Mouse (Mus musculus) neural tube, embryonic 15.5 days (tissue): ENCODE results near the gene Dtx3. TPM values are rescaled to one million over a fixed set of nuclear protein-coding genes. Genes with fewer than 3 reads are reported as not detected.

Experiments
- ATAC-seq: fragments of 200-750 bp; cut with Nextera tagmentation; 2 replicates; pipeline ENCODE4 v1.8.0; 2017; ENCODE audit warnings: mild to moderate bottlenecking, moderate TSS enrichment, moderate library complexity; ENCODE audit not compliant: low FRiP score
- H3K27ac ChIP-seq: fragments of 300-500 bp; sonication (generic); replicated peaks from 2 replicates; pipeline ENCODE4 v1.5.1; 2015; ENCODE audit warnings: mild to moderate bottlenecking, inconsistent platforms
- H3K27me3 ChIP-seq: fragments of 300-500 bp; sonication (generic); replicated peaks from 2 replicates; pipeline ENCODE4 v1.6.1; 2015; ENCODE audit warnings: inconsistent platforms
- H3K36me3 ChIP-seq: fragments of 300-500 bp; sonication (generic); 2 replicates; pipeline ENCODE4 v1.6.1; 2015; ENCODE audit warnings: inconsistent platforms
- H3K4me1 ChIP-seq: fragments of 300-500 bp; sonication (generic); 2 replicates; pipeline ENCODE4 v1.6.1; 2015; ENCODE audit warnings: inconsistent platforms
- H3K4me2 ChIP-seq: fragments of 300-500 bp; sonication (generic); 2 replicates; pipeline ENCODE4 v1.6.1; 2015; ENCODE audit warnings: inconsistent platforms, mild to moderate bottlenecking, moderate library complexity
- H3K4me3 ChIP-seq: fragments of 300-500 bp; sonication (generic); replicated peaks from 2 replicates; pipeline ENCODE4 v1.5.1; 2015; ENCODE audit warnings: mild to moderate bottlenecking, inconsistent platforms
- H3K9ac ChIP-seq: fragments of 300-500 bp; sonication (generic); replicated peaks from 2 replicates; pipeline ENCODE4 v1.6.1; 2015; ENCODE audit warnings: mild to moderate bottlenecking, inconsistent platforms
- H3K9me3 ChIP-seq: fragments of 300-500 bp; sonication (generic); replicated peaks from 2 replicates; pipeline ENCODE4 v1.6.1; 2016; ENCODE audit warnings: inconsistent platforms
- WGBS: fragments of 180-500 bp; shearing (Covaris S2); methylation state at CpG from one replicate; pipeline ENCODE4 v1.1.7; 2015; ENCODE audit warnings: mixed read lengths; 5-methylcytosine and 5-hydroxymethylcytosine counted together
- polyA plus RNA-seq: library from polyadenylated mRNA; unstranded; fragments of >200 nt; fragmentation: Nextera tagmentation; extraction: Ambion mirVana; gene quantifications from 2 replicates; pipeline ENCODE4 v1.2.1, GENCODE M21; 2015

Gene Dtx3
- polyA plus RNA-seq, result 211 and 245 TPM in 2 replicates

- ATAC-seq, result peak; percentile 73
- WGBS, result under 1% methylated on average over 28 of the region's 47 CpGs
Observed at GRCm38 (mm10) chr10:127195328-127196129, at the start of gene Dtx3. Dtx3 (minus strand) TSS chr10:127195728.

GRCm38 (mm10) chr10:127238241-127238824 lies 42.8 kb upstream of the Dtx3 start:
- Histone ChIP-seq H3K9me3 (no peaks in the 10 kb centered on the region), H3K36me3 (peaks cover 82% of the 10 kb centered on the region), H3K4me1 (no peaks in the 10 kb centered on the region), H3K4me2 (no peak overlapping the region), H3K27ac (no peak overlapping the region), H3K27me3 (no peaks in the 10 kb centered on the region), H3K4me3 (no peak overlapping the region), H3K9ac (no peak overlapping the region)
- 66% methylated on average over 18 of the region's 18 CpGs for WGBS
- no peak for ATAC-seq

More at GRCm38 (mm10) chr10:127195328-127196129, at the start of gene Dtx3:
- Histone ChIP-seq H3K36me3 (peaks cover 51% of the 10 kb centered on the region), H3K9me3 (no peaks in the 10 kb centered on the region), H3K9ac (peak within 1 kb of the TSS; percentile 95), H3K4me2 (peak within 1 kb of the TSS; percentile 94), H3K27ac (peak within 1 kb of the TSS; percentile 93), H3K4me3 (peak within 1 kb of the TSS; percentile 94), H3K4me1 (peaks cover 46% of the 10 kb centered on the region), H3K27me3 (no peaks in the 10 kb centered on the region)

DNA sequence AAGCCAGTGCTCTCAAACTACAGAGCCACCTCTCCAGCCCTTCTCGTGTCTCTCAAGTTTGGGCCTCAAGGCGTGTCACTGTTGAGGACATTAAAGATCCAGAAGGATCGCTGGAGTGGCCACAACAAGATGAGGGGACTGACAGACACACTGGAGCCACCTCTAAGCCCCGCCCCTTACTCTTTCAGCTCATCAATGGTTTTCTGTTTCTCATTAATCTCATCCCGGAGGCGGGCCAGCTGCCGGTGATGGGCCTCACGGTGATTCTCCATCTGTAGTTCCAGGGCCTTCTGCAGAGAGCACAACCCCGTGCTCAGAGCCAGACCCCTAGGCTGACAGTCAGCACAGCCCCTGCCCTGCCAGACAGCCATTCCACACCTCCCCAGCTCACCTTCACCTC lies 41.0 kb upstream of the Dtx3 start:
- H3K9ac ChIP-seq, result no peak overlapping the region
- no peaks in the 10 kb centered on the region for H3K9me3 ChIP-seq
- 44% methylated on average over 9 of the region's 9 CpGs for WGBS
- no peak overlapping the region for H3K4me3 ChIP-seq
- H3K36me3 ChIP-seq, result peaks cover 81% of the 10 kb centered on the region
- no peak overlapping the region for H3K27ac ChIP-seq
- H3K27me3 ChIP-seq, result no peaks in the 10 kb centered on the region
- no peak overlapping the region for H3K4me2 ChIP-seq
- no peak for ATAC-seq
- H3K4me1 ChIP-seq, result no peaks in the 10 kb centered on the region

DNA sequence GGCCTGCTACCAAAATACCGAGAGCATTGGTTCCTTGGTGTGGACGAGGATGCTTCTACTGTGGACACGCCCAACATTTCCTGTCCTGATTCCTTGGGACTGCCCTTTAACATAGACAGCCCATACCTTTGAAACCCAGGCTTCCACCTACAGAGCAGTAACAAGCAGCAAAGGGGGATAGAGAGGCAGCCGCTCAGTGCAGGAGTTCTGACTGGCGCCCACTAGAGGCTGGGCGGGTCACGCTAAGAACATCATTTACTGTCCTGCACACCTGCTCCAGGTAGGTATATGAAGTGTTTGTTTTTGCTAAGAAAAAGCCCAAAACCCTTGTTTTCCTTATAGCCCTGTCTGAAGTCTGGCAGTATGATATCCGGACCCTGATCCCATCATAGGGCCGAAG lies 37.6 kb upstream of the Dtx3 start:
- no peak overlapping the region for H3K4me3 ChIP-seq
- H3K27ac ChIP-seq, result no peak overlapping the region
- H3K4me1 ChIP-seq, result no peaks in the 10 kb centered on the region
- ATAC-seq, result no peak
- H3K9me3 ChIP-seq, result no peaks in the 10 kb centered on the region
- 85% methylated on average over 9 of the region's 9 CpGs for WGBS
- H3K36me3 ChIP-seq, result peaks cover 82% of the 10 kb centered on the region
- H3K4me2 ChIP-seq, result no peak overlapping the region
- no peaks in the 10 kb centered on the region for H3K27me3 ChIP-seq
- no peak overlapping the region for H3K9ac ChIP-seq

GRCm38 (mm10) chr10:127231741-127232140 lies 36.2 kb upstream of the Dtx3 start:
- no peak overlapping the region for H3K9ac ChIP-seq
- H3K36me3 ChIP-seq, result peaks cover 81% of the 10 kb centered on the region
- 78% methylated on average over 14 of the region's 14 CpGs for WGBS
- no peaks in the 10 kb centered on the region for H3K9me3 ChIP-seq
- H3K4me2 ChIP-seq, result no peak overlapping the region
- H3K4me1 ChIP-seq, result no peaks in the 10 kb centered on the region
- H3K27me3 ChIP-seq, result no peaks in the 10 kb centered on the region
- no peak overlapping the region for H3K4me3 ChIP-seq
- no peak overlapping the region for H3K27ac ChIP-seq
- ATAC-seq, result no peak

- Histone ChIP-seq H3K4me2 (no peak overlapping the region), H3K9ac (no peak overlapping the region), H3K36me3 (peaks cover 76% of the 10 kb centered on the region), H3K27me3 (no peaks in the 10 kb centered on the region), H3K27ac (no peak overlapping the region), H3K4me1 (no peaks in the 10 kb centered on the region), H3K4me3 (no peak overlapping the region), H3K9me3 (no peaks in the 10 kb centered on the region)
- WGBS, result 89% methylated on average over 12 of the region's 12 CpGs
- ATAC-seq, result no peak
Observed at GRCm38 (mm10) chr10:127230693-127231092, 35.2 kb upstream of the Dtx3 start.

GRCm38 (mm10) chr10:127228897-127229296 lies 33.4 kb upstream of the Dtx3 start:
- H3K9me3 ChIP-seq, result no peaks in the 10 kb centered on the region
- no peak overlapping the region for H3K27ac ChIP-seq
- H3K4me2 ChIP-seq, result no peak overlapping the region
- WGBS, result 28% methylated on average over 4 of the region's 4 CpGs
- ATAC-seq, result 0 out of 2 replicates have a peak, but pooled peaks have one; percentile 40
- peaks cover 74% of the 10 kb centered on the region for H3K36me3 ChIP-seq
- H3K4me1 ChIP-seq, result no peaks in the 10 kb centered on the region
- no peak overlapping the region for H3K9ac ChIP-seq
- no peaks in the 10 kb centered on the region for H3K27me3 ChIP-seq
- no peak overlapping the region for H3K4me3 ChIP-seq

GRCm38 (mm10) chr10:127227163-127227562 lies 31.6 kb upstream of the Dtx3 start:
- Histone ChIP-seq H3K27me3 (no peaks in the 10 kb centered on the region), H3K27ac (no peak overlapping the region), H3K4me1 (no peaks in the 10 kb centered on the region), H3K4me3 (no peak overlapping the region), H3K9ac (no peak overlapping the region), H3K4me2 (no peak overlapping the region), H3K36me3 (peaks cover 58% of the 10 kb centered on the region), H3K9me3 (no peaks in the 10 kb centered on the region)
- 84% methylated on average over 8 of the region's 8 CpGs for WGBS
- ATAC-seq, result no peak

GRCm38 (mm10) chr10:127226318-127226895 lies 30.9 kb upstream of the Dtx3 start:
- ATAC-seq, result no peak
- 65% methylated on average over 8 of the region's 8 CpGs for whole genome bisulfite sequencing

DNA sequence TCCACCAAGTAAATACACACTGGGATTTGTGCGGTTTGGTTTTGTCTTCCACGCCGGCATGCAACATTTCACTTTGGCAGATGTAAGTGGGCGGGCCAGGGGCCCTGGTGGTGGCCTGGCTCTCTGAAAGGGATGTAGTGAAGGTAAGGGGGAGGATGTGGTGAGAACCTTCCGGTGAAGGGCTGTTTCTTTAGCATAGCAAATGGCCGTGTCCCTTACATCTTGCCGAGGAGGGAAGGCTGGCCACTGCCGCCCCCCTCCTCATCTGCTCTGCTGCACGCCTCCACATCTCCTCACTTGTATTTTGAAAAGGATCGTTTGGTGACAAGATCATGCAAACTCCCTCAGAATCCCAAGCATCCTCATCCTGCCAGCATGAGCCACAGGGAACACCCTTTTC lies 30.2 kb upstream of the Dtx3 start:
- H3K9ac ChIP-seq, result no peak overlapping the region
- H3K27me3 ChIP-seq, result no peaks in the 10 kb centered on the region
- H3K36me3 ChIP-seq, result peaks cover 45% of the 10 kb centered on the region
- no peak overlapping the region for H3K4me2 ChIP-seq
- no peak overlapping the region for H3K27ac ChIP-seq
- no peak for ATAC-seq
- no peak overlapping the region for H3K4me3 ChIP-seq
- no peaks in the 10 kb centered on the region for H3K9me3 ChIP-seq
- no peaks in the 10 kb centered on the region for H3K4me1 ChIP-seq
- 14% methylated on average over 10 of the region's 10 CpGs for WGBS

More at GRCm38 (mm10) chr10:127226318-127226895, 30.9 kb upstream of the Dtx3 start:
- H3K4me1 ChIP-seq, result no peaks in the 10 kb centered on the region
- H3K4me3 ChIP-seq, result no peak overlapping the region
- no peak overlapping the region for H3K4me2 ChIP-seq
- no peak overlapping the region for H3K27ac ChIP-seq
- no peaks in the 10 kb centered on the region for H3K27me3 ChIP-seq
- no peak overlapping the region for H3K9ac ChIP-seq
- H3K9me3 ChIP-seq, result no peaks in the 10 kb centered on the region
- peaks cover 51% of the 10 kb centered on the region for H3K36me3 ChIP-seq

DNA sequence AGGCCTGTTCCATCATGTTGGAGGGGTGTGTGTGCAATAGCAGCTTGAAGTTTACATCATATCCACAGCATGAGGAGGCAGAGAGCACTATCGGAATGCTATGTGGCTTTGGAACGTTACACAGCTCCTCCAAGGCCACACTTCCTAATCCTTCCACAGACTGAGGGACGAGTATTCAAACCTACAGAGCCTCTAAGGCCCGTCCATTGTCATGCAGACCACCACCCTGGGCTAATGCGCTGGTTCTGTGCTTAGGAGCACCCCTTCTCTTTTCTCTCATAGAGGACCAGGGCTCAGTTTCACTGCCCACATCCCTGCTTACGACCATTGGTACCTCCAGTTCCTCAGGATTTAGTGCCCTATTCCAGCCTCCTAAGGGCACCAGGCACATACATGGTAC lies 29.7 kb upstream of the Dtx3 start:
- H3K9me3 ChIP-seq, result no peaks in the 10 kb centered on the region
- no peak for ATAC-seq
- no peak overlapping the region for H3K27ac ChIP-seq
- no peak overlapping the region for H3K4me3 ChIP-seq
- H3K36me3 ChIP-seq, result peaks cover 40% of the 10 kb centered on the region
- H3K4me1 ChIP-seq, result no peaks in the 10 kb centered on the region
- 40% methylated on average over 6 of the region's 6 CpGs for WGBS
- no peak overlapping the region for H3K4me2 ChIP-seq
- H3K27me3 ChIP-seq, result no peaks in the 10 kb centered on the region
- H3K9ac ChIP-seq, result no peak overlapping the region

DNA sequence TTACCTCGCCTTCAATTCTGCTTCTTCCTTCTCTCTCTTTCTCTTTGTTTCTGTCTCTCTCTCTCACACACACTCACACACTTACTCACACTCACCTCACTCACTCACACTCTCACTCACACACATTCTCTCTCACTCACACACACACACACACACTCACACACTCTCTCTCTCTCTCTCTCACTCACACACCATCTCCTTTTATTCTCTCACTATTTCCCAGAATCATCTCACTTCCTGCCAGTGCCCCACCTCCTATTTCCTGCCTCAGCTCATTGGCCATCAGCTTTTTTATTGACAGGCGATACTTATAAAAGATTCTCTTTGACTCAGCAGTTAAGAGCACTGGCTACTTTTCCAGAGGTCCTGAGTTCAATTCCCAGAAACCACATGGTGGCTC lies 22.8 kb upstream of the Dtx3 start:
- Histone ChIP-seq H3K27ac (no peak overlapping the region), H3K4me1 (no peaks in the 10 kb centered on the region), H3K9ac (no peak overlapping the region), H3K36me3 (no peaks in the 10 kb centered on the region), H3K4me2 (no peak overlapping the region), H3K9me3 (no peaks in the 10 kb centered on the region), H3K4me3 (no peak overlapping the region), H3K27me3 (no peaks in the 10 kb centered on the region)
- no peak for ATAC-seq
- 94% methylated on average over 2 of the region's 2 CpGs for WGBS
